Mouse (Mus musculus) brain, adult 2 months (tissue): ENCODE results near the gene Fer1l4.

Experiments
- DNase-seq: peaks from one replicate; pipeline ENCODE4 v3.0.0; 2011; ENCODE audit warnings: low read depth, low spot score

Gene Fer1l4

GRCm38 (mm10) chr2:156052816-156053215 lies at the start of gene Fer1l4:
Fer1l4 (minus strand) TSS chr2:156052947.
- no peak for DNase-seq

GRCm38 (mm10) chr2:156091926-156092325 lies 39.2 kb upstream of the Fer1l4 start:
- DNase-seq, result no peak

- peak; percentile 59 for DNase-seq
These were observed 37.1 kb upstream of the Fer1l4 start for GRCm38 (mm10) chr2:156089799-156090198.

DNA sequence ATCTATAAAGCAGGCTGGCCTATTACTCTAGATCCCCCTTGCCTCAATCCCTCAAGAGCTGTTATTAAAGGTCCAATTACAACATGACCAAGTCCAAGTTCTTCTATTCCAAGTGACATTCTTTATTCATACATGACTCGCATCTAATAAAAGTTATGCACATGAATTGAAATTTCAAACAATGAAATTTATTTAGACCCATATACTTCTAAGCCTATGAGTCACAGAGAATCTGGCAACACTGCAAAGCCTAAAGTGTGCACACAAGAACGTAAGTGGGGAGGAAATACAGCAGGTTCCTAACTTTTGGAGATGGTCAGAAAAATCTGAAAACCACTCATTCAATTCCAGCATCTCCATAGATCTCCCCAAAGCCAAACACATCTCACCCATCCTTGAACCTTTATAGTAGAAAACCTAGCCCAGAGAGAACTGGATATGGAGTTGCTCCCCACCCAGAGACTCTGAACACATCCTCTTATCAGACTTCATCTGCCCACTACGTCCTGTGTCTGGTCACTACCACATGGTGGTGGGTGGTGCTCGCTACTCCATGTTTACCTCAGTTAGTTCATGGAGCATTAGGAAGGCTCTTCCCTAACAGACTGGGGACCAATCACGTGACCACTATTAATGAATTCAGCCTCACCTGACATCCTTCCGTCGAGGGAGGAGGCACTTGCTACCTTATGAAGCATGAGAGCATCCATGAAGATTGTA lies 34.8 kb upstream of the Fer1l4 start:
- no peak for DNase-seq

GRCm38 (mm10) chr2:156084541-156084940 lies 31.8 kb upstream of the Fer1l4 start:
- no peak for DNase-seq

DNA sequence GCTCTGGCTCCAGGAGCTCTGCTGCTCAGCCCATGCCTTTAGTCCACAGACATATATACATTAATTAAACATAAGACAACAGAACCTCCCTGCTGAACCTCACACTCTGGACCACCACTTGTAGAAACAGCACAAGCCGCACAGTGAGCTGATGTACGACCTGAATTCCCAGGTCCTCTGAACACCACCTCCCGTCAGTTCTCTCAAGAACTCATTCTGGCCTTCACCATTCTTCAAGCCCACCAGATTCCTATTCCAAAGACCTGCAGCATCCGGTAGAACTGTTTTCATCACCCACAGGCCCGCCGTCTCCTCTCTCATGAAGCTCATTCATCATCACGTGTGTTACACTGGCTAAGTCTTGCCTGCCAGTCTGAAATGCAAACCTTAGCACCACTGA lies 27.6 kb upstream of the Fer1l4 start:
- no peak for DNase-seq

- peak; percentile 77 for DNase-seq
These were observed 26.9 kb upstream of the Fer1l4 start for GRCm38 (mm10) chr2:156079674-156080073.

GRCm38 (mm10) chr2:156079183-156079560 lies 26.4 kb upstream of the Fer1l4 start:
- DNase-seq, result no peak

DNA sequence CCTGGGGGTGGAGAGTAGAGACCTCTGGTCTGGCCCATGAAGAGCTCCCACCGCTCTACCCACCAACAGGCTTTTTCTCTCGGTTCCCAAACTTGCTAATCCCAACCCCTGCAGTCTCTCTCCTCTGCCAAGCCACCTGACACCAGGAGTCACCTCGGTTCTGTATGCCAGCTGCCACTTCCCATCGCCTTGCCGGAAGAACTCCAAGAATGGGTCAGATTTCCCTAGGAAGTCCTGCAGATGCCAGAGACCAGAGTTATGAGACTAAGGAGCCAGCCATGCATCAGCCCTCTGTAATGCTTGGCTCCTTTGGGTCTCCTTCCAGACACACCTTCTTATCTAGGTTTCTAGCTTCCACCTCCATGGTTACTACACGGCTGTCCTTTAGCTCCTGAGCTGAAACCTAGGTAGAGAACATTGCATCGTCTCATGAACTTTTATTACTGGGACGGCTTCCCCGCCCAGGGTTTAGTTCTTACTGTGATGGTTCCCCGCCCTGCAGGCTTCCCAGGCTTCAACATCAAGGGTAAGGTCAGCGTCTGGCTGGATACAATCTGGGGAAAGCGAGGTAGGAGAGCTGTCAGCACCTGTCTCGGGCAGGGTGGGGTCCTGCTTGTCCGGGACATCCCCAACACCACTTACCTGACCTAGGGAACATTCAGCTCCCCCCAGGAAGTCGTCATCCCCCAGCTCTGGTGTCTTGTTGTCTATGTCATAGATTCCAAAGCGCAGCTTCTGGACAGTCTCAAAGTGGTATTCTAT lies 25.9 kb upstream of the Fer1l4 start:
- no peak for DNase-seq

- DNase-seq, result no peak
These were observed 24.7 kb upstream of the Fer1l4 start for GRCm38 (mm10) chr2:156077461-156077860.

GRCm38 (mm10) chr2:156073725-156074124 lies 21.0 kb upstream of the Fer1l4 start:
- no peak for DNase-seq

- DNase-seq, result no peak
These were observed 18.5 kb upstream of the Fer1l4 start for GRCm38 (mm10) chr2:156071236-156071635.

DNA sequence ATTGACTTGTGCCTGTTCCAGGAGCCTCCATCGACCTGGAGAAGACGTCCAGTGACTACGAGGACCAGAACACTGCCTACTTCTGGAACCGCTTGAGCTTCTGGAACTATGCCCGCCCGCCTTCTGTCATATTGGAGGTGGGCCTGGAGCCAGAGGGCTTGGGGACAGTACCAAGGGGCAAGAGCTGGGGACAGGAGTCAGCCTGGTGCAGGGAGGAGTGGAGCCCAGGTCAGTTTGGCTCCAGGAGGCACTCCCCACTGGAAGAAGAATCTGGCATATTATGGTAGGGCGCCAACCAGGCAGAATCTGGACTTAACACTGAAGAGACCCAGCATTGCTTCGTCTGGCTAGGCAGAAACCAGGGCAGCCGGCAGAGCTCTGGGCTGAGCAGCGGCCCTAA lies 15.2 kb upstream of the Fer1l4 start:
- peak; percentile 65 for DNase-seq

- no peak for DNase-seq
These were observed 13.4 kb upstream of the Fer1l4 start for GRCm38 (mm10) chr2:156066126-156066525.

- DNase-seq, result peak; percentile 61
These were observed 12.6 kb upstream of the Fer1l4 start, which contains the start of gene Spag4 for GRCm38 (mm10) chr2:156065099-156066041. Spag4 (plus strand) TSS chr2:156065175.

GRCm38 (mm10) chr2:156047929-156048328 lies 4.8 kb downstream of the Fer1l4 start:
- DNase-seq, result no peak

DNA sequence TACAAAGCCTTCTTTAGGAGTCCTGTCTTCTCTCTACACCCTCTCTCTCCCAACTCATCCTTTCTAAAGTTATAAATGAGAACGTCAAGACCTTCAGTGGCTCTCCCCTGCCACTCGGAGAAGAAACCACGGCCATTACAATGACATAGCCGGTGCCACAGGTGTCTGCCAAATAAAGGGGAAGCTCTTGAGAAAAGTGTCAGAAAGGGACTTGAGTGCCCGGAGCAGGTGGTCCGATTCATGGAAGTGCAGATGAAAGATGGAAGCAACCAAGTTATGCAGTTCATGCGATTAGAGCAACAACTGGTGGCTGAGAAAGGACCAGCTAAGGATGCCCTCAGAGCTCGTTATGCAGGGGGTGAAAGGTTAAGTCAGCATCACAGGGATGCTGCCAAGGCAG lies 9.8 kb downstream of the Fer1l4 start:
- DNase-seq, result no peak

GRCm38 (mm10) chr2:156039390-156039789 lies 13.4 kb downstream of the Fer1l4 start:
- DNase-seq, result no peak

GRCm38 (mm10) chr2:156025482-156025881 lies 27.3 kb downstream of the Fer1l4 start:
- DNase-seq, result no peak

DNA sequence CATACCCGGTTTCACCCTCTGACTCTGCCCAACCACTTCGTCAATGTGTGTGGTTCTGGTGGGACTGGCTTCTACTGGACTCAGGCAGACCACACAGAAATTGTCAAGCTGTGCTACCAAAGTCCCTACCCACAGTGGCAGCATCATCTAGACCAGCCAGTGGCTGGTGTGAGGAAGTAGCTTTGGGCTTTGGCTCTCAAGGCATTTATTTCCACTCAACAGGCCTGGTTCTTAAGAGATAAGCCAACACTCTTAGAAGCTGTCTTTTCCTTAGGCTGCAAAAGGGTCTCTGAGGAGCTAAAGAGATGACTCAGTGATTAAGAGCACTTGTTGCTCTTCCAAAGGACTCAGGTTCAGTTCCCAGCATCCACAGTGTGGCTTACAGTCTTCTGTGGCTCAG lies 31.0 kb downstream of the Fer1l4 start:
- DNase-seq, result no peak

DNA sequence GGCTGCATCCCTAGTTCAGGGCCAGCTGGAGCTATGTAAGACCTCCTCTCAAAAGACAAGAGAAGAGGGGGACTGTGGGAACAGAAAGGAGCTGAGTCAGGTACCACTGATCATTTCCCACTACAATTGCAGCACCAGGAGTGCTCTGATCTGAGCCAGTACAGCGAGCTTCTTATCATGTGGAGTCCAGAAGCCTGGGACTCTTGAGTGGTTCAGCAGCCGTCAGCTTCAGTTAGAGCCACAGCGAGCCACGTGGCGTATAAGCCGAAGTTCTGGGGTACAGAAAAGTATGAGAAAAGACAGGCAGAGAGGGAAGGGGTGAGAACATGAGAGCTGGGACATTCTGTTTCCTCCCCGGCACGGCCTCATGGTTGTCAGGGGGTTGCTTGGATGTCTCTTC lies 31.5 kb downstream of the Fer1l4 start:
- DNase-seq, result no peak

DNA sequence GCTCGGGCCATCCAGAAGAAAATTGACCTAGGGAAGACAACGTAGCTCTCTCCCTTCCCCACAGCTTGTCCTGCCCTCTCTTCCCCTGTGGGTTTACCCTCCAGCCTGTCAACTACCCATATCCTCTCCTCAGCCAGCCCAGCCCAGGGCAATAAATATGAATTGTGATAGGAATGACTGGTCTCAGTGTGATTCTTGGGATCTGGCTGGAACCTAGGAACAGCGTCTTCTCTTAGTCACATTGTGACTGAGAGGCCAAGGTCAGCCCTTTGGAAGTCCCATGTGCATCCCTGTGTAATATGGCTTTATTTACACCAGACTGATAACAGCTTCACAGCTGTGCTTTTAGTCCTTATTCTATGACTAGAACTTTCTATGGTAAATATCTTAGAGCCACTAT lies 34.6 kb downstream of the Fer1l4 start:
- DNase-seq, result no peak
